Mouse (Mus musculus) left cerebral cortex, postnatal 36 days (tissue): ENCODE measurements around the gene Tmem59. TPM values are rescaled to one million over a fixed set of nuclear protein-coding genes. Genes with fewer than 3 reads are reported as not detected.

ENCODE experiments used
- DNase-seq, 2 experiments: peaks; one replicate each; pipeline ENCODE4 v3.0.0; 2021 to 2022; ENCODE audit warnings: low spot score in 2 of 2, mixed read lengths in 1 of 2
- intact Hi-C: fragments of 180-260 bp; cut with DNase I; formaldehyde crosslinking; loops from one replicate; pipeline ENCODE4 v1.15.1; 2025
- total RNA-seq, 2 experiments: library from RNA; stranded (reverse); gene quantifications; 2 replicates each; pipeline ENCODE4 v1.2.3; 2021

Tmem59 gene
- total RNA-seq, 2 experiments from 2014 or later, result 192 to 236 TPM

DNA sequence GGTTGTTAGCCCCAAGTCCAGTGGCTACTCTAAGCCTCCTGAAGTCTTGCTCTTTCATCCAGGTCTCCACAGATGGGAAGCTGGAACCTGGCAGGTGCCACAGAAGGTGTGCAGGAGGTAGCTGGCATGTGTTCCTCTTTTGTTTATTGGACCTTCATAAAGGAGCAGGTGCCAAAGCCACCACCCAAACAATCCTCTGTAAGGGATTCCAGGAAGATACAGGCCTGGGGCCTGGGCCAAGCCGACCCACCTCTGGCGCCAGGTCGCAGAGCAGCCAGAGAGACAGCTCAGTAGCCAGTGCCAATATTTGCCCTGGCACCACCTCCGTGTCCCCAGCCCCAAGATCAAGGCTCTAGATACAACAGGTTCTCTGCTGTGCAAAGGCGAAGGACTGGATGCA is 43.3 kb downstream of the Tmem59 start:
- intact Hi-C loops, result no loop called here
- no peak for DNase-seq

- no peak for DNase-seq
- intact Hi-C loops, result no loop called here
These were observed 45.3 kb downstream of the Tmem59 start for GRCm38 (mm10) chr4:107223225-107224204.

- intact Hi-C loops, result no loop called here
- no peak for DNase-seq
These were observed 48.1 kb downstream of the Tmem59 start for GRCm38 (mm10) chr4:107226313-107226712.

DNA sequence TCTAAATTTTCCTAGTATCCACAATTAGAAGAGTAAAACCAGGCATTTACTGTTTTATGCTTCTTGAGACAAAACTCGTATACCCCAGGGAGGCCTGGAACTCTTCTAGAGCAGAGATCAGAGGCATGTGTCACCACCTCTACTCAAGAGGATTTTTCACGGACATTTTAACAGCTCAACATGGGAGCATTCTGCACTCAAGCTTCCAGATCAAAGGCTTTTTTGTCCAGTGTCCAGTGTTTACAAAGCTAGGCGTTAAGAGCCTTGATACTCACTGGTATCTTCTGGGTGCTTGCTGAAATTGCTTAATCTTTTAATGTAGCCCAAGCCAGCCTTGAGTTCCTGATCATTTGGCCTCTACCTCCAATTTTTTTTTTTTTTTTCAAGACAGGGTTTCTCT is 54.0 kb downstream of the Tmem59 start:
- intact Hi-C loops, result loop anchor here (5.0 kb wide), 1 partner anchor 35 kb away; no protein-coding TSS in a partner anchor

DNA sequence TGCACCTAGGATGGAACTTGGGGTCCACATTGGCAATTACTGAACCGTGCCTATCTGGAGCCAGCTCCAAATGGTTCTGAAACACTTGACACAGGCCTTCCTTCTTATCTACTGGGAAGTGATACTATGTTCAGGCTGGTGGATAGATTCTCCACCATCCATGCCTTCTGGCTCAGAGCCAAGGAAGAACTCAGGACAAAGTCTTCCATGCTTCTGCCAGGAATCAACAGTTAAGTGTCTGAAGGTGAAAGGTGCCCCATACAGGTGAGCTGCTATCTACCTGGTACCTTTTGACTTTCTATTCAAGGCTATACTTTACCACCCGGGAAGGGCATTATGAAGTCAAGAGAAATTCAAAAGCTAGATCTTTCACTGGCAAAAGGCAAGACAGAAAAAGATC is 60.1 kb downstream of the Tmem59 start:
- no peak for DNase-seq
- intact Hi-C loops, result no loop called here

More for the DNA sequence above, 54.0 kb downstream of the Tmem59 start:
- no peak for DNase-seq

GRCm38 (mm10) chr4:107240196-107240595 is 62.0 kb downstream of the Tmem59 start:
- no peak for DNase-seq
- intact Hi-C loops, result no loop called here

- no peak for DNase-seq
- intact Hi-C loops, result no loop called here
These were observed 65.5 kb downstream of the Tmem59 start for GRCm38 (mm10) chr4:107243365-107244333.

DNA sequence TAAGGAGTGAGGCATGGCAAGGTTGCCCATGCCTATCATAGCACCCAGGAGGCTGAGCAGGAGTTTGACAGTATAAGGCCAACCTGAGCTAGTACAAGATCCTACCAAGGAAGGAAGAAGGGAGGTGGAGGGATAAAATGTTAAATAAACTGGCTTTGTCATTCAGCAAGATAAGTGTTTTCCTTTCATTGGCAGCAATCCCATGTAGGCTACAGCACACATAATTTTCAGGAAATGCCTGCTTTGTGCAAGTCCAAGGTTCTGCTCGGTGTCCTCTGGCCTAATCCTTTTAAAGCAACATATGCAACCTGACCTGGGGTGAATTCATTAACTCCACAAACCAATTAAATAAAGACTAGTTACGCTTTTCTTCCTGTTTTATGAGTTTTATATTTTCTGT is 67.2 kb downstream of the Tmem59 start:
- DNase-seq, result no peak
- intact Hi-C loops, result loop anchor here (5.0 kb wide), 1 partner anchor 68 kb away; the partner anchor contains the start of genes Tceanc2 and Tmem59

DNA sequence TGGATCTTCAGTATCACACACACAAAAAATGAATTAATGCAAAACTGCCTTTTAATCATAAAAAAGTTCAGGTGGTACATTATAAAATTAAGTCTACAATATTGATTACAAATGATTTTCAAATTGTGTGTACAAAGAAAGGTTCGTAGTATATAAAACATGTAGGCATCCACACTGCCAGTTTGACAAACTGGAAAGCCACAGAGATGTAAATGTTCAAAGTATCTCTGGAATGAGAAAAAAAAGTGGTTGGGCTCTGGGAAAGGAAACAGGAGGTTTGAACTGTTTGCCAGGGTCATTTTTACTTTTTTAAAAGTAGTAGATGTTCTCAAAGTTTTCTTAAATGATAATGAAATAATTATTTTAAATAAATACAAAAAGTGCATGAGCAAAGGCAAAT is 67.8 kb downstream of the Tmem59 start:
- no peak for DNase-seq
- intact Hi-C loops, result loop anchor here (5.0 kb wide), 1 partner anchor 69 kb away; the partner anchor contains the start of genes Tceanc2 and Tmem59

GRCm38 (mm10) chr4:107247110-107247509 is 68.9 kb downstream of the Tmem59 start:
- DNase-seq, result no peak
- intact Hi-C loops, result loop anchor here (5.0 kb wide), 1 partner anchor 70 kb away; the partner anchor contains the start of genes Tceanc2 and Tmem59

DNA sequence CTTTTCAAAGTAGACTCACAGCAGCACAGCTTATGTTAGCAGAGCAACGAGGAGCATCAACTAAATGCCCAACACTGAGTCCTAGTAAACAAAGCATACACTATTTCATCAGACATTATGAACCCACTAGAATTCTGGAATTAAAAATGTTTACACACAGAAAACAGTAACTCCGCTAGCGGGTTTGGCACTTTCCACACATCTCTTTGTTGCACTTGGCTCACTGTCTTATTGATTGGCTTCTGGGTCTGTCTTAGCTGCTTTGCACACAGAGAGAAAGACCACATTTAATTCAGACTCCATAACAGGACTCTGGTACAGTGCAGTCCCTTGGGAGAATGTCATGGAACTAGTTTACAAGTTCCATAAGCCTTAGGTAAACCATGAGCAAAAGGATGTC is 69.9 kb downstream of the Tmem59 start:
- intact Hi-C loops, result loop anchor here (5.0 kb wide), 1 partner anchor 71 kb away; the partner anchor contains the start of genes Tceanc2 and Tmem59
- no peak for DNase-seq

DNA sequence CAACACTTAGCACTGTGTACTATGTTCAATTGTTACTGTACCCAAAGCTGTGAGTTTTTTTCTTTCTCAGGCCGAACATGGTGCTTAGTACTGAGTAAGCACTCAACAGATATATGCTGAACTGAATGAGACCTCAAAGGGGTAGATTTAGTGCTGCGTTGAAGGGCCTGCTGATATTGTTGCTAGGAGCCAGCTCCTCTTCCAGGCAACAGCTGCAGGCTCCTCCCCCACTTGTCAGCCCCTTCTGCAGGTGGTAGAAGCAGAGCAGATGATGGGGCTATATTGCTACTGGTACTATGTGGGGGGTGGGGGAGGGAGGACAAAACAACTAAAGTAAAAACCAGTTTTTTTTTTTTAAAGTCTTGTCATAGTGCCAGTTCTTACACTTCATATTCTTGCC is 71.3 kb downstream of the Tmem59 start:
- DNase-seq, result no peak
- intact Hi-C loops, result loop anchor here (5.0 kb wide), 1 partner anchor 72 kb away; the partner anchor contains the start of genes Tceanc2 and Tmem59

DNA sequence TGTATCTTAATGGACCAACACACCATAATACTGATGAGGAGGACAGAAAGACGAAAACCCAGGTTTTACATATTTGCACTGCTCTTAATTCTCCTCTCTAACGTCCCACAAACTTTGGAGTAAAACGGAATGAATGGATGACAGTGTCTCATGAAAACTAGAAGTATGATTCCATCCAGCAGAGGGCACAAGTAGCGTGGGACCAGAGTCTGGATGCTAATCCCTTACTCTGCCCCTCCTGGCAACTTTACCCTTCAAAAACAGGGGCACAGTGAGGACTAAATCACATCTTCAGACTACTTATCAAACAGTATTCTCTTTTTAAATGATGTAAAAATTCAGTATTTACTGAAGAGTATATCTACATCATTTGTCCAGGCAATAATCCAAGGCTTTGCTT is 72.3 kb downstream of the Tmem59 start:
- DNase-seq, result no peak
- intact Hi-C loops, result loop anchor here (2.0 kb wide), 1 partner anchor 98 kb away; no protein-coding TSS in a partner anchor

Other genes with a start within 250 kb of the Tmem59 start
- gene Mrpl37, start 111.5 kb upstream of the Tmem59 start, total RNA-seq, result 10 to 100 TPM; 56.1 to 58.9 TPM
- 1 to 10 TPM; 4.7 to 7.4 TPM for gene Cyb5rl, start 111.4 kb upstream of the Tmem59 start, total RNA-seq
- gene Cdcp2, start 81.5 kb upstream of the Tmem59 start, total RNA-seq, result not detected
- gene Tceanc2, start 717 bp downstream of the Tmem59 start, total RNA-seq, result 10 to 100 TPM; 15.0 to 20.8 TPM
- gene Ldlrad1, start 30.8 kb downstream of the Tmem59 start, total RNA-seq, result not detected
- 10 to 100 TPM; 28.0 to 35.0 TPM for gene Lrrc42, start 75.1 kb downstream of the Tmem59 start, total RNA-seq
- 10 to 100 TPM; 15.6 to 16.5 TPM for gene Hspb11, start 75.2 kb downstream of the Tmem59 start, total RNA-seq
- gene Dio1, start 128.8 kb downstream of the Tmem59 start, total RNA-seq, result not detected
- 10 to 100 TPM; 41.7 to 45.8 TPM for gene Yipf1, start 136.0 kb downstream of the Tmem59 start, total RNA-seq
- 10 to 100 TPM; 10.9 to 11.8 TPM for gene Ndc1, start 189.4 kb downstream of the Tmem59 start, total RNA-seq